Mouse (Mus musculus): Measurements from ENCODE around the gene Lag3. TPM values are rescaled to one million over a fixed set of nuclear protein-coding genes. Genes with fewer than 3 reads are reported as not detected.

Gene Lag3
- polyA plus RNA-seq, 1 experiment from 2014 or later: 0.64 TPM

GRCm38 (mm10) chr6:124856916-124857839 is 54.3 kb downstream of the Lag3 start, which contains the start of gene P3h3:
Gene P3h3 (minus strand): TSS chr6:124857752.
- DNase-seq (ENCODE audit: low spot score) (peak; percentile 82), ATAC-seq (replicated peaks; ENCODE audit: low FRiP score) (peak; percentile 69)
- WGBS: under 1% methylated on average over 78 of the region's 86 CpGs
- H3K9me3 ChIP-seq (ENCODE audit: control insufficient read depth, low read length): no peaks in the 10 kb centered on the region
- peak within 1 kb of the TSS; percentile 78 for H3K27ac ChIP-seq (ENCODE audit: low read depth, low read length)
- no peaks in the 10 kb centered on the region for H3K36me3 ChIP-seq (ENCODE audit: control insufficient read depth, insufficient read depth, low read length)
- H3K4me2 ChIP-seq: peak within 1 kb of the TSS; percentile 80
- peak within 1 kb of the TSS; percentile 63 for H3K9ac ChIP-seq (ENCODE audit: low read depth, low read length)
- no peaks in the 10 kb centered on the region; the same call in 1 of the 2 replicates for H3K4me1 ChIP-seq (replicated peaks; ENCODE audit: control insufficient read depth, insufficient read depth, low read length)
- H3K4me3 ChIP-seq (ENCODE audit: low read depth, low read length): peak within 1 kb of the TSS; percentile 57
- H3K27me3 ChIP-seq (replicated peaks; ENCODE audit: control insufficient read depth, insufficient read depth, low read length): peaks cover 71% of the 10 kb centered on the region

GRCm38 (mm10) chr6:124856321-124856720 is 55.2 kb downstream of the Lag3 start:
- peaks cover 63% of the 10 kb centered on the region for H3K27me3 ChIP-seq (replicated peaks; ENCODE audit: control insufficient read depth, insufficient read depth, low read length)
- DNase-seq (ENCODE audit: low spot score) (no peak), ATAC-seq (replicated peaks; ENCODE audit: low FRiP score) (no peak)
- H3K4me1 ChIP-seq (replicated peaks; ENCODE audit: control insufficient read depth, insufficient read depth, low read length): no peaks in the 10 kb centered on the region; the same call in 1 of the 2 replicates
- H3K27ac ChIP-seq (ENCODE audit: low read depth, low read length): peak overlapping the region; percentile 78; the same call in 1 of the 2 replicates
- peak overlapping the region; percentile 57 for H3K4me3 ChIP-seq (ENCODE audit: low read depth, low read length)
- no peaks in the 10 kb centered on the region for H3K36me3 ChIP-seq (ENCODE audit: control insufficient read depth, insufficient read depth, low read length)
- no peaks in the 10 kb centered on the region for H3K9me3 ChIP-seq (ENCODE audit: control insufficient read depth, low read length)
- 17% methylated on average over 14 of the region's 14 CpGs for WGBS
- peak overlapping the region; percentile 80 for H3K4me2 ChIP-seq
- no peak overlapping the region; the same call in 1 of the 2 replicates for H3K9ac ChIP-seq (ENCODE audit: low read depth, low read length)

- no peak overlapping the region for H3K9ac ChIP-seq (ENCODE audit: low read depth, low read length)
- no peaks in the 10 kb centered on the region; the same call in 1 of the 2 replicates for H3K4me1 ChIP-seq (replicated peaks; ENCODE audit: control insufficient read depth, insufficient read depth, low read length)
- H3K4me2 ChIP-seq: no peak overlapping the region
- peaks cover 47% of the 10 kb centered on the region for H3K27me3 ChIP-seq (replicated peaks; ENCODE audit: control insufficient read depth, insufficient read depth, low read length)
- 55% methylated on average over 12 of the region's 12 CpGs for WGBS
- no peak overlapping the region for H3K4me3 ChIP-seq (ENCODE audit: low read depth, low read length)
- no peaks in the 10 kb centered on the region for H3K36me3 ChIP-seq (ENCODE audit: control insufficient read depth, insufficient read depth, low read length)
- ATAC-seq (replicated peaks; ENCODE audit: low FRiP score): no peak
- H3K27ac ChIP-seq (ENCODE audit: low read depth, low read length): no peak overlapping the region
- H3K9me3 ChIP-seq (ENCODE audit: control insufficient read depth, low read length): no peaks in the 10 kb centered on the region
- DNase-seq (ENCODE audit: low spot score): no peak
Observed at GRCm38 (mm10) chr6:124854647-124855046, 56.9 kb downstream of the Lag3 start.

Other genes with a start within 250 kb of the Lag3 start
- 84.2 and 90.0 TPM in 2 replicates for gene Lpcat3, start 248.7 kb downstream of the Lag3 start, polyA plus RNA-seq (2014; fragmentation: Nextera tagmentation; extraction: Ambion mirVana)
- gene Emg1, start 199.5 kb downstream of the Lag3 start, polyA plus RNA-seq (2014; fragmentation: Nextera tagmentation; extraction: Ambion mirVana): 311 and 329 TPM in 2 replicates
- 640 and 660 TPM in 2 replicates for gene Phb2, start 199.4 kb downstream of the Lag3 start, polyA plus RNA-seq (2014; fragmentation: Nextera tagmentation; extraction: Ambion mirVana)
- gene Ptpn6, start 173.0 kb downstream of the Lag3 start, polyA plus RNA-seq (2014; fragmentation: Nextera tagmentation; extraction: Ambion mirVana): 49.5 and 50.3 TPM in 2 replicates
- 147 and 167 TPM in 2 replicates for gene Grcc10, start 170.3 kb downstream of the Lag3 start, polyA plus RNA-seq (2014; fragmentation: Nextera tagmentation; extraction: Ambion mirVana)
- 0.15 TPM in 1 of 2 replicates, not detected in the other for gene Gm45234, start 155.7 kb downstream of the Lag3 start, polyA plus RNA-seq (2014; fragmentation: Nextera tagmentation; extraction: Ambion mirVana)
- 4.4 and 5.5 TPM in 2 replicates for gene Atn1, start 155.2 kb downstream of the Lag3 start, polyA plus RNA-seq (2014; fragmentation: Nextera tagmentation; extraction: Ambion mirVana)
- gene Eno2, start 142.0 kb downstream of the Lag3 start, polyA plus RNA-seq (2014; fragmentation: Nextera tagmentation; extraction: Ambion mirVana): 2.1 and 2.6 TPM in 2 replicates
- gene Lrrc23, start 132.0 kb downstream of the Lag3 start, polyA plus RNA-seq (2014; fragmentation: Nextera tagmentation; extraction: Ambion mirVana): 0.11 TPM in 1 of 2 replicates, not detected in the other
- gene Spsb2, start 103.0 kb downstream of the Lag3 start, polyA plus RNA-seq (2014; fragmentation: Nextera tagmentation; extraction: Ambion mirVana): 9.5 and 10.4 TPM in 2 replicates
- 1,267 and 1,294 TPM in 2 replicates for gene Tpi1, start 97.4 kb downstream of the Lag3 start, polyA plus RNA-seq (2014; fragmentation: Nextera tagmentation; extraction: Ambion mirVana)
- gene Usp5, start 82.2 kb downstream of the Lag3 start, polyA plus RNA-seq (2014; fragmentation: Nextera tagmentation; extraction: Ambion mirVana): 115 and 118 TPM in 2 replicates
- gene Cdca3, start 82.2 kb downstream of the Lag3 start, polyA plus RNA-seq (2014; fragmentation: Nextera tagmentation; extraction: Ambion mirVana): 223 and 224 TPM in 2 replicates
- gene Gnb3, start 71.4 kb downstream of the Lag3 start, polyA plus RNA-seq (2014; fragmentation: Nextera tagmentation; extraction: Ambion mirVana): 0.29 and 0.74 TPM in 2 replicates
- 8.6 and 11.3 TPM in 2 replicates for gene P3h3, start 54.0 kb downstream of the Lag3 start, polyA plus RNA-seq (2014; fragmentation: Nextera tagmentation; extraction: Ambion mirVana)
- 0.17 and 0.32 TPM in 2 replicates for gene Gpr162, start 47.7 kb downstream of the Lag3 start, polyA plus RNA-seq (2014; fragmentation: Nextera tagmentation; extraction: Ambion mirVana)
- not detected in 2 replicates for gene Cd4, start 23.5 kb downstream of the Lag3 start, polyA plus RNA-seq (2014; fragmentation: Nextera tagmentation; extraction: Ambion mirVana)
- 75.1 and 80.6 TPM in 2 replicates for gene Ptms, start 8.4 kb upstream of the Lag3 start, polyA plus RNA-seq (2014; fragmentation: Nextera tagmentation; extraction: Ambion mirVana)
- gene Mlf2, start 19.7 kb upstream of the Lag3 start, polyA plus RNA-seq (2014; fragmentation: Nextera tagmentation; extraction: Ambion mirVana): 257 and 264 TPM in 2 replicates
- gene Cops7a, start 53.8 kb upstream of the Lag3 start, polyA plus RNA-seq (2014; fragmentation: Nextera tagmentation; extraction: Ambion mirVana): 147 and 159 TPM in 2 replicates
- gene Pianp, start 85.0 kb upstream of the Lag3 start, polyA plus RNA-seq (2014; fragmentation: Nextera tagmentation; extraction: Ambion mirVana): 0.30 and 0.40 TPM in 2 replicates
- 7.6 and 7.9 TPM in 2 replicates for gene Zfp384, start 97.4 kb upstream of the Lag3 start, polyA plus RNA-seq (2014; fragmentation: Nextera tagmentation; extraction: Ambion mirVana)
- 60.0 and 63.8 TPM in 2 replicates for gene Ing4, start 128.1 kb upstream of the Lag3 start, polyA plus RNA-seq (2014; fragmentation: Nextera tagmentation; extraction: Ambion mirVana)
- 6.0 and 7.4 TPM in 2 replicates for gene Acrbp, start 138.0 kb upstream of the Lag3 start, polyA plus RNA-seq (2014; fragmentation: Nextera tagmentation; extraction: Ambion mirVana)
- 2.6 and 3.2 TPM in 2 replicates for gene Lpar5, start 156.2 kb upstream of the Lag3 start, polyA plus RNA-seq (2014; fragmentation: Nextera tagmentation; extraction: Ambion mirVana)
- 62.5 and 71.6 TPM in 2 replicates for gene Chd4, start 184.3 kb upstream of the Lag3 start, polyA plus RNA-seq (2014; fragmentation: Nextera tagmentation; extraction: Ambion mirVana)
- 114 and 125 TPM in 2 replicates for gene Nop2, start 220.2 kb upstream of the Lag3 start, polyA plus RNA-seq (2014; fragmentation: Nextera tagmentation; extraction: Ambion mirVana)
- gene Iffo1, start 233.5 kb upstream of the Lag3 start, polyA plus RNA-seq (2014; fragmentation: Nextera tagmentation; extraction: Ambion mirVana): 7.7 and 9.9 TPM in 2 replicates

Data from liver, embryonic 11.5 days (tissue).